Mouse (Mus musculus): ENCODE results near the gene Hcst. TPM values are rescaled to one million over a fixed set of nuclear protein-coding genes. Genes with fewer than 3 reads are reported as not detected.

Hcst gene
- polyA plus RNA-seq, 1 experiment from 2014 or later = 0.88 TPM

GRCm38 (mm10) chr7:30450241-30450640 is 30.6 kb upstream of the Hcst start:
- Histone ChIP-seq H3K36me3 (no peaks in the 10 kb centered on the region), H3K9me3 (no peaks in the 10 kb centered on the region), H3K27me3 (peaks cover 34% of the 10 kb centered on the region), H3K4me2 (no peak overlapping the region), H3K27ac (no peak overlapping the region), H3K4me3 (no peak overlapping the region), H3K4me1 (replicated peaks) (peaks cover 22% of the 10 kb centered on the region), H3K9ac (no peak overlapping the region)
- WGBS = 77% methylated on average over 7 of the region's 7 CpGs
- no peak for ATAC-seq (ENCODE audit: low FRiP score)

GRCm38 (mm10) chr7:30444971-30445751 is 25.5 kb upstream of the Hcst start, which contains the start of gene Aplp1:
Aplp1 (minus strand) TSS chr7:30445535.
- WGBS = 1% methylated on average over 55 of the region's 72 CpGs
- Histone ChIP-seq H3K9me3 (no peaks in the 10 kb centered on the region), H3K27ac (peak within 1 kb of the TSS; percentile 99), H3K9ac (peak within 1 kb of the TSS; percentile 99), H3K4me1 (replicated peaks) (peaks cover 42% of the 10 kb centered on the region), H3K27me3 (no peaks in the 10 kb centered on the region), H3K36me3 (peaks cover 31% of the 10 kb centered on the region), H3K4me2 (peak within 1 kb of the TSS; percentile 91), H3K4me3 (peak within 1 kb of the TSS; percentile 87)
- ATAC-seq (ENCODE audit: low FRiP score) = peak; percentile 79

- Histone ChIP-seq H3K4me3 (peak overlapping the region; percentile 87), H3K36me3 (peaks cover 39% of the 10 kb centered on the region), H3K4me1 (replicated peaks) (peaks cover 42% of the 10 kb centered on the region), H3K9ac (peak overlapping the region; percentile 99), H3K27me3 (no peaks in the 10 kb centered on the region), H3K9me3 (no peaks in the 10 kb centered on the region), H3K27ac (peak overlapping the region; percentile 99), H3K4me2 (peak overlapping the region; percentile 91)
- under 1% methylated on average over 35 of the region's 38 CpGs for WGBS
- ATAC-seq (ENCODE audit: low FRiP score) = peak; percentile 57
These were observed 24.7 kb upstream of the Hcst start for GRCm38 (mm10) chr7:30444154-30444970.

- H3K9ac ChIP-seq = peak overlapping the region; percentile 99
- H3K4me1 ChIP-seq (replicated peaks) = peaks cover 42% of the 10 kb centered on the region
- ATAC-seq (ENCODE audit: low FRiP score) = no peak
- H3K36me3 ChIP-seq = peaks cover 45% of the 10 kb centered on the region
- no peaks in the 10 kb centered on the region for H3K27me3 ChIP-seq
- no peaks in the 10 kb centered on the region for H3K9me3 ChIP-seq
- peak overlapping the region; percentile 99 for H3K27ac ChIP-seq
- H3K4me3 ChIP-seq = peak overlapping the region; percentile 87
- WGBS = 13% methylated on average over 9 of the region's 9 CpGs
- peak overlapping the region; percentile 91 for H3K4me2 ChIP-seq
These were observed 24.0 kb upstream of the Hcst start for GRCm38 (mm10) chr7:30443696-30444095.

GRCm38 (mm10) chr7:30440697-30441096 is 21.0 kb upstream of the Hcst start:
- H3K4me2 ChIP-seq = no peak overlapping the region
- H3K9ac ChIP-seq = no peak overlapping the region
- H3K27ac ChIP-seq = no peak overlapping the region
- H3K27me3 ChIP-seq = no peaks in the 10 kb centered on the region
- no peak for ATAC-seq (ENCODE audit: low FRiP score)
- 18% methylated on average over 5 of the region's 5 CpGs for WGBS
- H3K4me3 ChIP-seq = no peak overlapping the region
- no peaks in the 10 kb centered on the region for H3K9me3 ChIP-seq
- peaks cover 74% of the 10 kb centered on the region for H3K36me3 ChIP-seq
- peaks cover 30% of the 10 kb centered on the region for H3K4me1 ChIP-seq (replicated peaks)

GRCm38 (mm10) chr7:30439734-30440133 is 20.1 kb upstream of the Hcst start:
- Histone ChIP-seq H3K27me3 (0 out of 2 replicates have a peak, but pooled peaks cover 4% of the 10 kb centered on the region), H3K27ac (no peak overlapping the region), H3K9ac (no peak overlapping the region), H3K4me2 (no peak overlapping the region), H3K4me3 (no peak overlapping the region), H3K36me3 (peaks cover 83% of the 10 kb centered on the region), H3K9me3 (no peaks in the 10 kb centered on the region), H3K4me1 (replicated peaks) (peaks cover 30% of the 10 kb centered on the region)
- 79% methylated on average over 13 of the region's 13 CpGs for WGBS
- ATAC-seq (ENCODE audit: low FRiP score) = no peak

- H3K4me1 ChIP-seq (replicated peaks) = peaks cover 3% of the 10 kb centered on the region
- no peak overlapping the region for H3K27ac ChIP-seq
- H3K4me3 ChIP-seq = no peak overlapping the region
- peaks cover 80% of the 10 kb centered on the region for H3K36me3 ChIP-seq
- H3K27me3 ChIP-seq = 0 out of 2 replicates have a peak, but pooled peaks cover 9% of the 10 kb centered on the region
- WGBS = 22% methylated on average over 10 of the region's 10 CpGs
- H3K9me3 ChIP-seq = no peaks in the 10 kb centered on the region
- H3K9ac ChIP-seq = no peak overlapping the region
- ATAC-seq (ENCODE audit: low FRiP score) = no peak
- no peak overlapping the region for H3K4me2 ChIP-seq
These were observed 17.2 kb upstream of the Hcst start for GRCm38 (mm10) chr7:30436879-30437278.

- no peak overlapping the region for H3K27ac ChIP-seq
- H3K4me2 ChIP-seq = no peak overlapping the region
- H3K9me3 ChIP-seq = no peaks in the 10 kb centered on the region
- 0 out of 2 replicates have a peak, but pooled peaks cover 9% of the 10 kb centered on the region for H3K27me3 ChIP-seq
- no peak overlapping the region for H3K9ac ChIP-seq
- H3K36me3 ChIP-seq = peaks cover 63% of the 10 kb centered on the region
- 0 out of 2 replicates have a peak, but pooled peaks cover 3% of the 10 kb centered on the region for H3K4me1 ChIP-seq (replicated peaks)
- 46% methylated on average over 9 of the region's 9 CpGs for WGBS
- ATAC-seq (ENCODE audit: low FRiP score) = no peak
- H3K4me3 ChIP-seq = no peak overlapping the region
These were observed 15.5 kb upstream of the Hcst start for GRCm38 (mm10) chr7:30435156-30435555.

- no peak overlapping the region for H3K27ac ChIP-seq
- peaks cover 59% of the 10 kb centered on the region for H3K36me3 ChIP-seq
- no peaks in the 10 kb centered on the region for H3K9me3 ChIP-seq
- no peak overlapping the region for H3K4me2 ChIP-seq
- no peak overlapping the region for H3K4me3 ChIP-seq
- 0 out of 2 replicates have a peak, but pooled peaks cover 9% of the 10 kb centered on the region for H3K27me3 ChIP-seq
- 0 out of 2 replicates have a peak, but pooled peaks cover 3% of the 10 kb centered on the region for H3K4me1 ChIP-seq (replicated peaks)
- no peak for ATAC-seq (ENCODE audit: low FRiP score)
- H3K9ac ChIP-seq = no peak overlapping the region
- WGBS = 72% methylated on average over 10 of the region's 10 CpGs
These were observed 15.0 kb upstream of the Hcst start for GRCm38 (mm10) chr7:30434701-30435100.

GRCm38 (mm10) chr7:30434238-30434637 is 14.6 kb upstream of the Hcst start:
- WGBS = 4% methylated on average over 10 of the region's 10 CpGs
- H3K4me2 ChIP-seq = no peak overlapping the region
- no peak overlapping the region for H3K4me3 ChIP-seq
- H3K9me3 ChIP-seq = no peaks in the 10 kb centered on the region
- H3K36me3 ChIP-seq = peaks cover 54% of the 10 kb centered on the region
- H3K27me3 ChIP-seq = 0 out of 2 replicates have a peak, but pooled peaks cover 9% of the 10 kb centered on the region
- 0 out of 2 replicates have a peak, but pooled peaks cover 3% of the 10 kb centered on the region for H3K4me1 ChIP-seq (replicated peaks)
- H3K9ac ChIP-seq = no peak overlapping the region
- no peak overlapping the region for H3K27ac ChIP-seq
- no peak for ATAC-seq (ENCODE audit: low FRiP score)

GRCm38 (mm10) chr7:30431793-30432192 is 12.1 kb upstream of the Hcst start:
- H3K27me3 ChIP-seq = 0 out of 2 replicates have a peak, but pooled peaks cover 9% of the 10 kb centered on the region
- 0 out of 2 replicates have a peak, but pooled peaks cover 3% of the 10 kb centered on the region for H3K4me1 ChIP-seq (replicated peaks)
- H3K36me3 ChIP-seq = peaks cover 39% of the 10 kb centered on the region
- no peaks in the 10 kb centered on the region for H3K9me3 ChIP-seq
- no peak overlapping the region for H3K4me3 ChIP-seq
- peak; percentile 58; the same call in 1 of the 2 replicates for ATAC-seq (ENCODE audit: low FRiP score)
- H3K9ac ChIP-seq = no peak overlapping the region
- WGBS = 5% methylated on average over 3 of the region's 3 CpGs
- no peak overlapping the region for H3K4me2 ChIP-seq
- no peak overlapping the region for H3K27ac ChIP-seq

- H3K36me3 ChIP-seq = peaks cover 35% of the 10 kb centered on the region
- no peak overlapping the region for H3K4me2 ChIP-seq
- ATAC-seq (ENCODE audit: low FRiP score) = no peak
- 0 out of 2 replicates have a peak, but pooled peaks cover 3% of the 10 kb centered on the region for H3K4me1 ChIP-seq (replicated peaks)
- 70% methylated on average over 2 of the region's 2 CpGs for WGBS
- H3K27me3 ChIP-seq = 0 out of 2 replicates have a peak, but pooled peaks cover 5% of the 10 kb centered on the region
- H3K27ac ChIP-seq = no peak overlapping the region
- no peak overlapping the region for H3K4me3 ChIP-seq
- no peak overlapping the region for H3K9ac ChIP-seq
- no peaks in the 10 kb centered on the region for H3K9me3 ChIP-seq
These were observed 10.5 kb upstream of the Hcst start for GRCm38 (mm10) chr7:30430191-30430590.
